Mouse (Mus musculus) MEL (cell line): Measurements from ENCODE around the gene Arhgef3. TPM values are rescaled to one million over a fixed set of nuclear protein-coding genes. Genes with fewer than 3 reads are reported as not detected.

Source experiments
- DNase-seq: peaks from one replicate; pipeline ENCODE4 v3.0.0; 2011; ENCODE audit warnings: low read depth, low spot score
- H3K27ac ChIP-seq: 2 replicates; pipeline ENCODE4 v1.5.1; 2012; ENCODE audit warnings: low read depth, mild to moderate bottlenecking, control low read depth, low read length, moderate library complexity; ENCODE audit not compliant: control insufficient read depth
- H3K27me3 ChIP-seq, 2 experiments: fragments of 150-350 bp in 1 of 2; sonication (generic) in 1 of 2; 2 replicates each; pipeline ENCODE4 v1.6.1; 2012; ENCODE audit warnings: low read length in 2 of 2, mild to moderate bottlenecking in 2 of 2, improper control_type of control experiment in 1 of 2, moderate library complexity in 1 of 2; ENCODE audit not compliant: insufficient read depth in 2 of 2, control insufficient read depth in 1 of 2
- H3K36me3 ChIP-seq, 2 experiments: 2 replicates each; pipeline ENCODE4 v1.6.1; 2012 to 2014; ENCODE audit warnings: low read length in 2 of 2, improper control_type of control experiment in 1 of 2, inconsistent platforms in 1 of 2, mild to moderate bottlenecking in 1 of 2; ENCODE audit not compliant: insufficient read depth in 2 of 2, control insufficient read depth in 1 of 2
- H3K4me1 ChIP-seq, 2 experiments: fragments of 150-350 bp in 1 of 2; sonication (generic) in 1 of 2; 2 replicates each; pipeline ENCODE4 v1.6.1; 2012; ENCODE audit warnings: low read length in 2 of 2, improper control_type of control experiment in 1 of 2, mild to moderate bottlenecking in 1 of 2; ENCODE audit not compliant: insufficient read depth in 2 of 2, control insufficient read depth in 1 of 2
- H3K4me3 ChIP-seq, 2 experiments: fragments of 150-350 bp in 1 of 2; sonication (generic) in 1 of 2; 2 replicates each; pipeline ENCODE4 v1.5.1; 2012; ENCODE audit warnings: low read depth in 2 of 2, low read length in 2 of 2, mild to moderate bottlenecking in 2 of 2, moderate library complexity in 2 of 2, control low read depth in 1 of 2, improper control_type of control experiment in 1 of 2; ENCODE audit not compliant: control insufficient read depth in 1 of 2, insufficient read depth in 1 of 2
- H3K79me2 ChIP-seq: 2 replicates; pipeline ENCODE4 v1.6.1; 2012; ENCODE audit warnings: mild to moderate bottlenecking, low read length, moderate library complexity; ENCODE audit not compliant: control insufficient read depth, poor library complexity, insufficient read depth
- H3K9ac ChIP-seq: 2 replicates; pipeline ENCODE4 v1.6.1; 2012; ENCODE audit warnings: low read depth, mild to moderate bottlenecking, control low read depth, low read length, moderate library complexity; ENCODE audit not compliant: control insufficient read depth, poor library complexity, severe bottlenecking
- H3K9me3 ChIP-seq: fragments of 150-350 bp; sonication (generic); replicated peaks from 2 replicates; pipeline ENCODE4 v1.6.1; 2012; ENCODE audit warnings: mild to moderate bottlenecking, low read length, improper control_type of control experiment, moderate library complexity; ENCODE audit not compliant: insufficient read depth
- CHD1 ChIP-seq: IDR thresholded peaks from 2 replicates; pipeline ENCODE4 v1.6.1; 2012; ENCODE audit warnings: low read depth, mild to moderate bottlenecking, inconsistent platforms, low read length, improper control_type of control experiment
- CHD2 ChIP-seq: IDR thresholded peaks from 2 replicates; pipeline ENCODE4 v1.6.1; 2011; ENCODE audit warnings: low read length, improper control_type of control experiment
- E2F4 ChIP-seq: IDR thresholded peaks from 2 replicates; pipeline ENCODE4 v1.6.1; 2011; ENCODE audit warnings: low read depth, low read length, improper control_type of control experiment, borderline replicate concordance
- ELF1 ChIP-seq: IDR thresholded peaks from 2 replicates; pipeline ENCODE4 v1.6.1; 2014; ENCODE audit warnings: low read depth, mild to moderate bottlenecking, inconsistent platforms, low read length, improper control_type of control experiment, moderate library complexity
- ETS1 ChIP-seq: IDR thresholded peaks from 2 replicates; pipeline ENCODE4 v1.6.1; 2012; ENCODE audit warnings: low read depth, mild to moderate bottlenecking, inconsistent platforms, low read length, improper control_type of control experiment, moderate library complexity
- GATA1 ChIP-seq: IDR thresholded peaks from 2 replicates; pipeline ENCODE4 v1.6.1; 2011; ENCODE audit warnings: low read depth, low read length, improper control_type of control experiment
- HCFC1 ChIP-seq: IDR thresholded peaks from 2 replicates; pipeline ENCODE4 v1.6.1; 2012; ENCODE audit warnings: low read depth, mild to moderate bottlenecking, inconsistent platforms, low read length, improper control_type of control experiment, moderate library complexity
- JUND ChIP-seq: IDR thresholded peaks from 2 replicates; pipeline ENCODE4 v1.6.1; 2011; ENCODE audit warnings: low read depth, mild to moderate bottlenecking, improper control_type of control experiment, low read length
- MAX ChIP-seq: IDR thresholded peaks from 2 replicates; pipeline ENCODE4 v1.6.1; 2011; ENCODE audit warnings: low read length, improper control_type of control experiment
- MXI1 ChIP-seq: IDR thresholded peaks from 2 replicates; pipeline ENCODE4 v1.6.1; 2011; ENCODE audit warnings: mild to moderate bottlenecking, low read depth, low read length, improper control_type of control experiment
- MYB ChIP-seq: IDR thresholded peaks from 2 replicates; pipeline ENCODE4 v1.6.1; 2011; ENCODE audit warnings: mild to moderate bottlenecking, low read depth, low read length, improper control_type of control experiment
- MYC ChIP-seq: IDR thresholded peaks from 2 replicates; pipeline ENCODE4 v1.6.1; 2011; ENCODE audit warnings: low read depth, mild to moderate bottlenecking, low read length, improper control_type of control experiment, moderate library complexity
- NELFE ChIP-seq: IDR thresholded peaks from 2 replicates; pipeline ENCODE4 v1.6.1; 2011; ENCODE audit warnings: low read depth, low read length, improper control_type of control experiment
- POLR2A ChIP-seq, 2 experiments: IDR thresholded peaks; 2 replicates each; pipeline ENCODE4 v1.6.1; 2011 to 2012; ENCODE audit warnings: low read length in 2 of 2, mild to moderate bottlenecking in 2 of 2, control low read depth in 1 of 2, improper control_type of control experiment in 1 of 2, low read depth in 1 of 2, moderate library complexity in 1 of 2; ENCODE audit not compliant: control insufficient read depth in 1 of 2, insufficient read depth in 1 of 2, poor library complexity in 1 of 2
- POLR2AphosphoS5 ChIP-seq: IDR thresholded peaks from 2 replicates; pipeline ENCODE4 v1.6.1; 2012; ENCODE audit warnings: low read depth, borderline replicate concordance, mild to moderate bottlenecking, inconsistent platforms, low read length, moderate library complexity, mixed read lengths
- RAD21 ChIP-seq: IDR thresholded peaks from 2 replicates; pipeline ENCODE4 v1.6.1; 2011; ENCODE audit warnings: mild to moderate bottlenecking, low read depth, low read length, improper control_type of control experiment
- SIN3A ChIP-seq: IDR thresholded peaks from 2 replicates; pipeline ENCODE4 v1.6.1; 2012; ENCODE audit warnings: low read length, improper control_type of control experiment, inconsistent platforms
- TCF12 ChIP-seq: IDR thresholded peaks from 2 replicates; pipeline ENCODE4 v1.6.1; 2014; ENCODE audit warnings: low read depth, mild to moderate bottlenecking, inconsistent platforms, low read length, improper control_type of control experiment, moderate library complexity
- USF2 ChIP-seq, 2 experiments: IDR thresholded peaks; 2 replicates each; pipeline ENCODE4 v1.6.1; 2011 to 2012; ENCODE audit warnings: improper control_type of control experiment in 2 of 2, low read length in 2 of 2, borderline replicate concordance in 1 of 2, inconsistent platforms in 1 of 2, low read depth in 1 of 2, mild to moderate bottlenecking in 1 of 2; ENCODE audit not compliant: insufficient read depth in 1 of 2
- ZKSCAN1 ChIP-seq: IDR thresholded peaks from 2 replicates; pipeline ENCODE4 v1.6.1; 2012; ENCODE audit warnings: low read depth, mild to moderate bottlenecking, inconsistent platforms, low read length, improper control_type of control experiment, moderate library complexity
- ZNF384 ChIP-seq: IDR thresholded peaks from 2 replicates; pipeline ENCODE4 v1.6.1; 2012; ENCODE audit warnings: low read depth, mild to moderate bottlenecking, inconsistent platforms, low read length, improper control_type of control experiment
- polyA plus RNA-seq, 2 experiments: library from polyadenylated mRNA; stranded (reverse) in 1 of 2; unstranded in 1 of 2; fragments of >175 nt in 1 of 2; fragments of >200 nt in 1 of 2; gene quantifications; 2 replicates each; pipeline versions ENCODE4 v1.2.1 to v1.2.4; 2012; ENCODE audit warnings: low replicate concordance in 2 of 2, low read depth in 1 of 2; ENCODE audit not compliant: insufficient read length in 2 of 2, insufficient read depth in 1 of 2, missing spikeins in 1 of 2
- total RNA-seq: library from RNA; depleted of rRNA; stranded (reverse); fragments of 300-350 nt; gene quantifications from 2 replicates; pipeline ENCODE4 v1.2.3, GENCODE M21; 2012

The Arhgef3 gene
- total and polyA plus RNA-seq, 3 experiments = 2.1 to 2.7 TPM; not detected in 1

GRCm38 (mm10) chr14:27342451-27342850, 227.8 kb downstream of the Arhgef3 start:
- no peaks in the 10 kb centered on the region for H3K79me2 ChIP-seq
- no peak overlapping the region for H3K27ac ChIP-seq

GRCm38 (mm10) chr14:27344250-27344990, 229.7 kb downstream of the Arhgef3 start:
- DNase-seq = no peak
- Histone ChIP-seq H3K9ac (no peak overlapping the region), H3K27ac (no peak overlapping the region), H3K36me3 (peaks cover 0 to 12% of the 10 kb centered on the region in 2 experiments; a peak in 2 of 4 replicates), H3K9me3 (no peaks in the 10 kb centered on the region), H3K4me1 (peaks cover 2 to 16% of the 10 kb centered on the region in 2 experiments; a peak in 3 of 4 replicates), H3K27me3 (no peaks in the 10 kb centered on the region), H3K4me3 (no peak overlapping the region), H3K79me2 (no peaks in the 10 kb centered on the region)
- no peak for TF ChIP-seq ZKSCAN1
- TF ChIP-seq GATA1 = no peak
- TF ChIP-seq HCFC1 = no peak
- TF ChIP-seq RAD21 = no peak
- no peak for TF ChIP-seq MAX
- TF ChIP-seq MYB = no peak
- TF ChIP-seq ZNF384 = no peak
- no peak for TF ChIP-seq ETS1
- TF ChIP-seq POLR2A (IDR thresholded peaks at IDR 0.05; ENCODE audit: control insufficient read depth in 1 of 2, insufficient read depth in 1 of 2, low read depth in 1 of 2, low read length in 2 of 2, poor library complexity in 1 of 2) = no peak
- no peak for TF ChIP-seq ELF1
- TF ChIP-seq MXI1 = no peak
- no peak for TF ChIP-seq E2F4
- TF ChIP-seq POLR2AphosphoS5 = no peak
- no peak for TF ChIP-seq JUND
- TF ChIP-seq USF2 (IDR thresholded peaks at IDR 0.05; ENCODE audit: borderline replicate concordance in 1 of 2, insufficient read depth in 1 of 2, low read depth in 1 of 2, low read length in 2 of 2) = no peak
- TF ChIP-seq CHD1 = no peak
- no peak for TF ChIP-seq SIN3A
- no peak for TF ChIP-seq NELFE

More at GRCm38 (mm10) chr14:27342451-27342850, 227.8 kb downstream of the Arhgef3 start:
- no peak for TF ChIP-seq SIN3A
- no peak for TF ChIP-seq CHD2
- TF ChIP-seq MYB = no peak
- no peak for TF ChIP-seq USF2 (IDR thresholded peaks at IDR 0.05; ENCODE audit: borderline replicate concordance in 1 of 2, insufficient read depth in 1 of 2, low read depth in 1 of 2, low read length in 2 of 2)
- TF ChIP-seq MYC = no peak
- no peak for TF ChIP-seq TCF12
- no peak for DNase-seq
- Histone ChIP-seq H3K9me3 (no peaks in the 10 kb centered on the region), H3K36me3 (peaks cover 0 to 15% of the 10 kb centered on the region in 2 experiments; a peak in 2 of 4 replicates), H3K4me3 (no peak overlapping the region), H3K4me1 (peaks cover 2 to 7% of the 10 kb centered on the region in 2 experiments; a peak in 3 of 4 replicates), H3K9ac (no peak overlapping the region), H3K27me3 (no peaks in the 10 kb centered on the region)
